Mouse (Mus musculus): Measurements from ENCODE around the gene Ankrd13a.

GRCm38 (mm10) chr5:114807893-114808292 is 33.4 kb downstream of the Ankrd13a start:
- TF ChIP-seq GATA1 (IDR thresholded peaks at IDR 0.05; ENCODE audit: borderline replicate concordance, low read length) (no peak), FLI1 (IDR thresholded peaks at IDR 0.05; ENCODE audit: low read length) (no peak)
